16 mouse cellular contexts compared by ENCODE assay signal in genomic region chr10:59756090-59756489, GRCm38 (mm10). TPM values are rescaled to one million over a fixed set of nuclear protein-coding genes. Genes with fewer than 3 reads are reported as not detected.
DNase-seq lines count a peak whose midpoint lies in the region; ATAC-seq and TF ChIP-seq lines count a peak whose summit lies in the region.
"Had no signal": no experiment of that assay in that cellular context is flagged by ENCODE, and none has a peak within 500 bp of the region (broad histone marks: within the 10 kb centered on the region; RNA-seq: fewer than 3 reads in every experiment).

No protein-coding gene starts in this region.

- no peak overlapping the region for H3K4me2 ChIP-seq in lung, embryonic 14.5 days
- peak overlapping the region; percentile 5; the same call in 1 of the 2 replicates for H3K4me2 ChIP-seq in forebrain, embryonic 16.5 days (ENCODE audit: low read length)
- H3K4me2 ChIP-seq: hindbrain, embryonic 13.5 days; liver, embryonic 12.5 days had no signal

- no peak overlapping the region for H3K27ac ChIP-seq in lung, embryonic 14.5 days (ENCODE audit: low read depth)
- no peak overlapping the region for H3K27ac ChIP-seq in forebrain, embryonic 16.5 days (ENCODE audit: low read length)
- H3K27ac ChIP-seq: hindbrain, embryonic 13.5 days; liver, embryonic 12.5 days had no signal

- no peak overlapping the region for H3K4me3 ChIP-seq in lung, embryonic 14.5 days (ENCODE audit: low read depth, low read length)
- no peak overlapping the region for H3K4me3 ChIP-seq in forebrain, embryonic 16.5 days (replicated peaks; ENCODE audit: low read length)
- H3K4me3 ChIP-seq: hindbrain, embryonic 13.5 days; liver, embryonic 12.5 days had no signal

- peaks cover 10% of the 10 kb centered on the region for H3K36me3 ChIP-seq in lung, embryonic 14.5 days (ENCODE audit: insufficient read depth)
- 0 out of 2 replicates have a peak, but pooled peaks cover 5% of the 10 kb centered on the region for H3K36me3 ChIP-seq in forebrain, embryonic 16.5 days (ENCODE audit: control insufficient read depth, insufficient read depth)

- intact Hi-C loops in left cerebral cortex, postnatal 10 days (cut with DNase I): no loop called here

- no peak for ATAC-seq in lung, embryonic 14.5 days (ENCODE audit: insufficient read depth)
- peak; percentile 55; the same call in 1 of the 2 replicates for ATAC-seq in forebrain, embryonic 16.5 days
- ATAC-seq in granulocyte monocyte progenitor cell, adult 5-6 weeks (replicated peaks; ENCODE audit: poor library complexity, severe bottlenecking): no peak
- ATAC-seq: liver, embryonic 12.5 days; Patski had no signal

- WGBS in lung, embryonic 14.5 days: 72% methylated on average over 12 of the region's 12 CpGs
- WGBS in forebrain, embryonic 16.5 days: 26% methylated on average over 12 of the region's 12 CpGs

- DNase-seq in gastrocnemius, postnatal 10 days: peak; percentile 16
- no peak for DNase-seq in gastrocnemius, adult 8-10 months (ENCODE audit: low spot score in 2 of 2)
- peak; percentile 47 for DNase-seq in lung, embryonic 14.5 days
- no peak for DNase-seq in lung, postnatal 36 days
- no peak for DNase-seq in left cerebral cortex, postnatal 10 days (ENCODE audit: extremely low spot score in 1 of 2, low spot score in 2 of 2)
- DNase-seq in frontal cortex, postnatal 14 days (ENCODE audit: low spot score in 2 of 2): no peak
- DNase-seq: adrenal gland, postnatal 10 days; cerebellum, adult 11-12 months; heart, adult 11 months; layer of hippocampus, adult 9-11 months; lung, postnatal 4 days had no signal

- H3K4me1 ChIP-seq in lung, embryonic 14.5 days (ENCODE audit: insufficient read depth): no peaks in the 10 kb centered on the region
- peaks cover 6% of the 10 kb centered on the region for H3K4me1 ChIP-seq in forebrain, embryonic 16.5 days (replicated peaks; ENCODE audit: control insufficient read depth, insufficient read depth, low read length)
- H3K4me1 ChIP-seq: liver, embryonic 12.5 days had no signal

- TF ChIP-seq CTCF in lung, embryonic 14.5 days (IDR thresholded peaks at IDR 0.05; ENCODE audit: low read depth): no peak

- no peak overlapping the region for H3K9ac ChIP-seq in lung, embryonic 14.5 days
- no peak overlapping the region for H3K9ac ChIP-seq in forebrain, embryonic 16.5 days (replicated peaks; ENCODE audit: low read depth, low read length)
- H3K9ac ChIP-seq: hindbrain, embryonic 13.5 days; liver, embryonic 12.5 days had no signal

- no peaks in the 10 kb centered on the region for H3K27me3 ChIP-seq in lung, embryonic 14.5 days (ENCODE audit: insufficient read depth, low read length)
- no peaks in the 10 kb centered on the region for H3K27me3 ChIP-seq in forebrain, embryonic 16.5 days (replicated peaks; ENCODE audit: control insufficient read depth, insufficient read depth, low read length)
- H3K27me3 ChIP-seq: hindbrain, embryonic 13.5 days; liver, embryonic 12.5 days; Patski had no signal

- H3K9me3 ChIP-seq in lung, embryonic 14.5 days (ENCODE audit: low read depth, low read length): no peaks in the 10 kb centered on the region
- H3K9me3 ChIP-seq in forebrain, embryonic 16.5 days (ENCODE audit: control insufficient read depth, low read length): no peaks in the 10 kb centered on the region
- H3K9me3 ChIP-seq: hindbrain, embryonic 13.5 days; liver, embryonic 12.5 days had no signal

RNA-seq across cellular contexts. Expression of gene Micu1, which starts 53.8 kb away (rescaled TPM):
- 10 to 100 TPM; 80.3 to 94.7 TPM for total RNA-seq in gastrocnemius, postnatal 10 days (2021)
- total RNA-seq in gastrocnemius, adult 8-10 months (2022): 10 to 100 TPM; 50.7 to 57.9 (median 55.4) TPM
- 81.0 and 83.9 TPM in 2 replicates for polyA plus RNA-seq in lung, embryonic 14.5 days (2014; fragmentation: Nextera tagmentation; extraction: Ambion mirVana)
- 76.0 and 76.4 TPM in 2 replicates for polyA plus RNA-seq in forebrain, embryonic 16.5 days (2015; fragmentation: Nextera tagmentation; extraction: Ambion mirVana)
- 10 to 100 TPM; 78.5 to 79.8 TPM for total RNA-seq in left cerebral cortex, postnatal 10 days (2021)
- 52.2 and 95.7 TPM in 2 replicates for total RNA-seq in granulocyte monocyte progenitor cell, adult 5-6 weeks (2014; fragmentation: Nextera tagmentation)
- 59.9 and 65.7 TPM in 2 replicates for total RNA-seq in granulocyte monocyte progenitor cell, adult 5-6 weeks (2017)

Comparison
In these comparisons a context has a peak if more than half of its experiments do, and no peak if none do; other contexts are left out.
1. DNase-seq: peak in gastrocnemius, postnatal 10 days (single experiment) and lung, embryonic 14.5 days (single experiment); none in gastrocnemius, adult 8-10 months (0 of 2), lung, postnatal 36 days (single experiment), left cerebral cortex, postnatal 10 days (0 of 2) and frontal cortex, postnatal 14 days (0 of 2).